Mouse (Mus musculus) thymus, adult 2 months (tissue): ENCODE data around the gene Cdkl3.

Experiments
- CTCF ChIP-seq: fragments of 200-500 bp; IDR thresholded peaks from 2 replicates; pipeline ENCODE4 v1.5.1; 2012; ENCODE audit warnings: mild to moderate bottlenecking, control low read depth, low read length, moderate library complexity, borderline replicate concordance; ENCODE audit not compliant: control insufficient read depth, poor library complexity, insufficient read depth; ENCODE audit errors: extremely low read depth
- POLR2A ChIP-seq: fragments of 200-500 bp; IDR thresholded peaks from 2 replicates; pipeline ENCODE4 v1.6.1; 2012; ENCODE audit warnings: mild to moderate bottlenecking, low read length, control low read depth, moderate library complexity; ENCODE audit not compliant: control insufficient read depth, poor library complexity, insufficient read depth; ENCODE audit errors: extremely low read depth

- TF ChIP-seq CTCF, result no peak
- no peak for TF ChIP-seq POLR2A
Observed at GRCm38 (mm10) chr11:52046446-52047165, 42.6 kb downstream of the Cdkl3 start.
